Mouse (Mus musculus) heart, embryonic 11.5 days (tissue): ENCODE measurements at regions not wholly inside any gene's neighbourhood (a gene's known extent, or its start where the extent isn't known, plus 50 kb on each side); places are given as distances from the start of the nearest gene placed in this dataset.

Experiments used
- ATAC-seq: fragments of 200-750 bp; cut with Nextera tagmentation; replicated peaks from 2 replicates; pipeline ENCODE4 v1.8.0; 2017; ENCODE audit warnings: moderate library complexity; ENCODE audit not compliant: insufficient number of reproducible peaks, low FRiP score, low TSS enrichment
- H3K27ac ChIP-seq: fragments of 300-500 bp; sonication (generic); 2 replicates; pipeline ENCODE4 v1.5.1; 2014; ENCODE audit warnings: mild to moderate bottlenecking, low read depth, low read length
- H3K27me3 ChIP-seq: fragments of 300-500 bp; sonication (generic); 2 replicates; pipeline ENCODE4 v1.6.1; 2014; ENCODE audit warnings: mild to moderate bottlenecking, low read length, mixed read lengths; ENCODE audit not compliant: control insufficient read depth, insufficient read depth
- H3K36me3 ChIP-seq: fragments of 300-500 bp; sonication (generic); 2 replicates; pipeline ENCODE4 v1.6.1; 2014; ENCODE audit warnings: mild to moderate bottlenecking, low read length, moderate library complexity, mixed read lengths; ENCODE audit not compliant: control insufficient read depth, insufficient read depth
- H3K4me1 ChIP-seq: fragments of 300-500 bp; sonication (generic); 2 replicates; pipeline ENCODE4 v1.6.1; 2014; ENCODE audit warnings: low read length; ENCODE audit not compliant: control insufficient read depth, insufficient read depth
- H3K4me2 ChIP-seq: fragments of 300-500 bp; sonication (generic); 2 replicates; pipeline ENCODE4 v1.6.1; 2014; ENCODE audit warnings: mild to moderate bottlenecking, moderate library complexity
- H3K4me3 ChIP-seq: fragments of 300-500 bp; sonication (generic); 2 replicates; pipeline ENCODE4 v1.5.1; 2014; ENCODE audit warnings: low read depth, low read length
- H3K9ac ChIP-seq: fragments of 300-500 bp; sonication (generic); 2 replicates; pipeline ENCODE4 v1.6.1; 2014; ENCODE audit warnings: mild to moderate bottlenecking, low read depth, low read length, moderate library complexity
- H3K9me3 ChIP-seq: fragments of 300-500 bp; sonication (generic); replicated peaks from 2 replicates; pipeline ENCODE4 v1.6.1; 2016; ENCODE audit warnings: low read length; ENCODE audit not compliant: control insufficient read depth
- WGBS: fragments of 180-500 bp; shearing (Covaris S2); extraction: QIAGEN DNeasy Blood & Tissue Kit; methylation state at CpG from one replicate; pipeline ENCODE4 v1.1.7; 2014; ENCODE audit not compliant: insufficient replicate concordance; 5-methylcytosine and 5-hydroxymethylcytosine counted together

DNA sequence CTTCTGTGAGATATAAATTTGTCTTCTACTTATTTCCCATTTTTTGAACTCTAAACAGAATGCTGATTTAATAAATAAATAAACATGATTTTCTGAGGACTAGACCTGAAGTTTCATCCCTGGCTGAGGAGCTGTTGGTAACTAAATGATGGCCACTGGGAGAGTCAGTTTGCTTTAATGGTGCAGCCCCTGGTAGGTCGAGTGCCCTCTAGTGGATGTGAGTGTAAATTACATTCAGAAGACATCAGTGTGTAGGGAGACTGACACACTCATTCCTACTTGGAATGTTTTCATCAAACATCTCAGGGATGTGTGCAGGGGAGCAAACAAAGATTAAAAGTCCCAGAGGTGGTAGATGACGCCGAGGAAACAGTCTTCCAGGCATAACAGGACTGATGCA lies 281.2 kb upstream of the Rasgrp1 start:
- Histone ChIP-seq H3K9ac (no peak overlapping the region), H3K27ac (no peak overlapping the region), H3K27me3 (no peaks in the 10 kb centered on the region), H3K9me3 (no peaks in the 10 kb centered on the region), H3K4me1 (no peaks in the 10 kb centered on the region), H3K4me3 (no peak overlapping the region), H3K36me3 (no peaks in the 10 kb centered on the region), H3K4me2 (no peak overlapping the region)
- 43% methylated on average over 3 of the region's 3 CpGs for WGBS
- ATAC-seq: no peak

DNA sequence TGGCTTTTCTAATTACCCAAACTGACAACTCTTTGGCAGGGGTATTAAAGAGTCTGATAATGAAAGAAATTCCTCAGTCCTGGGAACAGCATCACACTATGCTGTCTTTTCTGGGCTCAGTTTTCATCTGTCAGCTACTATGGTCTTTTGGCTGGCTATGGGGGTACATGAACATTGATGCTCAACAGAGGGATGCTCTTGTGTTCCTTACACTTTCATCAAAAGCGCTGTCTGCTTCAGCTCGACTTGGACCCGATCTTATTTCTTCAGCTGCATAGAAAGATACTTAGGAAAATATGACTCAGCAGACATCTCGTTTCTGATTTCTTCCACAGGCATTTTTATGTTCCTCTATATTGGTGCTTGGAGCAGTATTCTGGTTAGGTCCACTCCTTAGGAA lies 292.1 kb upstream of the Rasgrp1 start:
- Histone ChIP-seq H3K36me3 (no peaks in the 10 kb centered on the region), H3K9ac (no peak overlapping the region), H3K27me3 (no peaks in the 10 kb centered on the region), H3K9me3 (no peaks in the 10 kb centered on the region), H3K27ac (no peak overlapping the region), H3K4me2 (no peak overlapping the region), H3K4me1 (no peaks in the 10 kb centered on the region), H3K4me3 (no peak overlapping the region)
- WGBS: 66% methylated on average over 4 of the region's 4 CpGs
- no peak for ATAC-seq

DNA sequence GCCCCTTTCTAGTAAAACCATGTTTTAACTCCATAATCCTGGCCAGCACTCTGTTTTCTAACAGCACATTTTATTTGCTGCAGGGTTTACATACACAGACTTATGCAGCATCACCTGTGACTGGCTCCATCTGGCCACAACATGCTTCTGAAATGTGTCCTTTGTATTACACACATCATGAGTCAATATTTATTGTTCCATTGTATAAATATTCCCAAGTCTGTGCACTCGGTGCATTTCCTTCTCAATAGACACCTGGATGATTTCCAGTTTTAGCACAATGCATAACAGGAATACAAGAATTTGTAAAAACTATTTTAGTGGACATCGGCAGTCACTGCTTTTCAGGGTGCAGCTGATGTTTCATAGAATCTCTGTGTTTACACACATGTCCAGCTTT lies 294.6 kb upstream of the Rasgrp1 start:
- H3K9ac ChIP-seq: no peak overlapping the region
- no peak overlapping the region for H3K4me3 ChIP-seq
- H3K4me2 ChIP-seq: no peak overlapping the region
- no peak overlapping the region for H3K27ac ChIP-seq
- WGBS: 70% methylated on average over 2 of the region's 2 CpGs
- H3K4me1 ChIP-seq: no peaks in the 10 kb centered on the region
- H3K27me3 ChIP-seq: no peaks in the 10 kb centered on the region
- H3K36me3 ChIP-seq: no peaks in the 10 kb centered on the region
- H3K9me3 ChIP-seq: no peaks in the 10 kb centered on the region
- no peak for ATAC-seq

DNA sequence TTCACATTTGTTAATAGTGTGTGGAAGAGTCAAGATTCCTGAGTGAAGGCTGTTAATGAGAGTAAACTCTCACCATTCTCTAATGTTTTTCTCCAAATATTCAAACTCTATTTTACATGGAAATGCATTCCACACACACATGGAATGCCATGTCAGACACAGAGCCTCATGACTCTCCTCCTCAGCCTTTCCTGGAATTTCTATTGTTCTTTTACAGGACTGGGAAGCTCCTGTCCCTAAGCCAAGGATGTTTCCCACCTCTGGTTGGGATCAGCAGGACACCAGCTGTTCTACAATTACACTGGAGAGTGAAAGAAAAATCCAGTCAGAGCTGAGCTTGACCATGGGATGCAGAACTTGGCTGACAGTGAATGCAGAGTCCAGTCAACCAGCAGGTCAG lies 309.3 kb upstream of the Rasgrp1 start:
- peaks cover 9% of the 10 kb centered on the region for H3K4me1 ChIP-seq
- H3K4me3 ChIP-seq: no peak overlapping the region
- H3K36me3 ChIP-seq: no peaks in the 10 kb centered on the region
- H3K4me2 ChIP-seq: no peak overlapping the region
- no peaks in the 10 kb centered on the region for H3K9me3 ChIP-seq
- ATAC-seq: no peak
- H3K27me3 ChIP-seq: no peaks in the 10 kb centered on the region
- no peak overlapping the region for H3K27ac ChIP-seq
- no peak overlapping the region for H3K9ac ChIP-seq

DNA sequence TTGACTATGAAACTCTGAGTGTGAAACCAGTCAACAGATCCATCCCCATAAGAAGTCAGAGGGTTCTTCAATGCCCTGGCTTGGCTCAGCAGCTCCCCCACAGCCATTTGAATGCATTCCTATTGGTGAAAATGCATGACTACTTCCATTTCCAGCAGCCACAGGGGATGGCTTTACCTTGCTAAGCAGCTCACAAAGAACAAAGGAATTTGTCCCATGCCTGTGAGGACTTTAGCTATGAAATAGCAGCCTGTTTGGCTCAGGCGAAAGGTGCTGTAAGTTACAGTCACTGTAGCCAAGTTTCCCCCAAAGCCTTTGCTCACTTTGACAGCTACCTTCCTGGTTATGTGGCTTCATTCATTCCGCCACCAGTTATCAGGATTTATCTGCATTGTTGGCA lies 309.8 kb upstream of the Rasgrp1 start:
- Histone ChIP-seq H3K4me1 (peaks cover 9% of the 10 kb centered on the region), H3K9me3 (no peaks in the 10 kb centered on the region), H3K4me3 (no peak overlapping the region), H3K27me3 (no peaks in the 10 kb centered on the region), H3K9ac (no peak overlapping the region), H3K36me3 (no peaks in the 10 kb centered on the region), H3K27ac (no peak overlapping the region), H3K4me2 (no peak overlapping the region; the same call in 1 of the 2 replicates)
- WGBS: 26% methylated on average over 2 of the region's 2 CpGs
- ATAC-seq: no peak

DNA sequence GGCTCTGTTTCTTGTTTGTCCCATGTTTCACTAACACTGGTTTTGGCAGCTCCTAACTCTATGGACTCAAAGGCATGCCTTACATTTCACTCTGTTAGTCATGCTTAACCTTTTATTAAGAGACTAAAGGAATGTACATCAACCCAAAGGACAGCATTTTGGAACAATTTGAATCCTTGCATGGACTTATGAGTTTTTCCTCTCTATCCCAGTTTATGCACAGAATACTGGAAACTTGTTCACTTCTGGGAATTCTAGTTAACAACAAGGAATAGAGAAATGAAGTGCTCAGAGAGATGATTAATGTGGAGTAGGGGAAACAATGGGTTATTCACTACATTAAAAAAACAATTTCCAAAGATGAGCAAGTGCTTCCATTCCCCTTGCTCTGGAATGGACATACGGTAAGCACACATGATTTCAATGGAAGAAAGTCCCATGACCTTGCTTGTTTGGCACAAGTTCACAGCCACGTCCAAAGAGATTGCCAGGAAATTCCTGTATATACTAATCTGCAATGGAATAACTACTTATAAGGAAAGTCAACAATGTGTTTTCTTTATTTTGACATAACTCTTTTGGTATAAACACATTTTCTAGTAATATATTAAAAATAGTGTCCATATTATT lies 313.9 kb upstream of the Rasgrp1 start:
- 66% methylated on average over 2 of the region's 2 CpGs for WGBS
- Histone ChIP-seq H3K9me3 (no peaks in the 10 kb centered on the region), H3K9ac (no peak overlapping the region), H3K27ac (no peak overlapping the region), H3K4me2 (no peak overlapping the region), H3K4me3 (no peak overlapping the region), H3K4me1 (peaks cover 9% of the 10 kb centered on the region), H3K36me3 (no peaks in the 10 kb centered on the region), H3K27me3 (no peaks in the 10 kb centered on the region)
- ATAC-seq: no peak

DNA sequence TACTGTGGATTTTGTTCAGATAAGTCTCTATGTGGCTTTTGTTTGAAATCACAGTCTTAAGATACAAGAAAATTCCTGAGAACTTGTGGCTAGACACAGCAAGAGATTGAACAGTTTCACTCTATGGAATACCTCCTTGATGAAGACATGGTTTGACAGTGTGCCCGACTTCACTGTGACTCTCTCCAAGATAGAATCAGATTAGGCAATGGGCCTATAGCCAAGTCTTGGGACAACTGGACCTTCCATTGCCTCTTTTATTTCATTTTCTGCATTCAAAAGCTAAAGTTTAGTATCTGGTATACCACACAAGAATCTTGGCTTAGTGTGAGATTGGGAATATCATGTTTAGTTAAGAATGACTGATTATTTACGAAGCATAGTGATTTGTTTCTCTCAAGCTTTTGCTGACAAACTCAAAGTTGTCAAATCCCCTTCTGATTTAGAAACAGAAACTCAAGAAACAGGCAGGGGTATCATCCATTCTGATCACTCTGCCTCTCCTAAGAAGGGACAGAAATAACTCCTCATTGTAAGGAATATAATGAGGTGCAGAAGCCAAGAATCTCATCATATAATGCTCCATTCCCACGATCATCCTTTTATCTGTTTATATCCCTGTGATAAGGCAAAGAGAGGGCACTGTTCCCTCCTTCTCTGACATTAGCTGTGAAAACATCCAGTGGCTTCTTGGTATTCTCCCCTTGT lies 317.6 kb upstream of the Rasgrp1 start:
- Histone ChIP-seq H3K4me2 (no peak overlapping the region), H3K4me1 (no peaks in the 10 kb centered on the region), H3K9me3 (no peaks in the 10 kb centered on the region), H3K9ac (no peak overlapping the region), H3K27ac (no peak overlapping the region), H3K4me3 (no peak overlapping the region), H3K27me3 (no peaks in the 10 kb centered on the region), H3K36me3 (no peaks in the 10 kb centered on the region)
- ATAC-seq: no peak
- 72% methylated on average over 3 of the region's 3 CpGs for WGBS

DNA sequence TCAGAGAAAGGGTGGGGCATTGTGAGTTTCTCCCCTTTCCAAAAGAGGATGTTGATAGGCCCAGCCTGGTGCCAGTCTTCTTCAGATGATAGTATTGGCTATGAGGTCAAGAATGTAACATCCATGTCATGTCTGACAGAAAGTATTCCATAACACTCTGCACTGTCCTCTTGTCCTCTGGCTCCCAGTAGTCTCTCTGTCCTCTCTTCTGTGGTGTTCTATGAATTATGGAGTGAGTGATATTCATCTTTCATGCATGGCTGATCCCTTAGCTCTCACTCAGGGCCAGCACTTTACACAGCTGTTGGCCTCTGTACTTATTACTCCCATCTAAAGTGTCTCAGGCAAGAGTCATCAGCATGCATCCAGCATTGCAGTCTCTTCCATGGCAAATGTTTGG lies 319.9 kb upstream of the Rasgrp1 start:
- no peaks in the 10 kb centered on the region for H3K4me1 ChIP-seq
- no peaks in the 10 kb centered on the region for H3K9me3 ChIP-seq
- H3K36me3 ChIP-seq: no peaks in the 10 kb centered on the region
- no peak overlapping the region for H3K9ac ChIP-seq
- no peaks in the 10 kb centered on the region for H3K27me3 ChIP-seq
- no peak overlapping the region for H3K4me3 ChIP-seq
- H3K4me2 ChIP-seq: no peak overlapping the region
- ATAC-seq: no peak
- no peak overlapping the region for H3K27ac ChIP-seq

DNA sequence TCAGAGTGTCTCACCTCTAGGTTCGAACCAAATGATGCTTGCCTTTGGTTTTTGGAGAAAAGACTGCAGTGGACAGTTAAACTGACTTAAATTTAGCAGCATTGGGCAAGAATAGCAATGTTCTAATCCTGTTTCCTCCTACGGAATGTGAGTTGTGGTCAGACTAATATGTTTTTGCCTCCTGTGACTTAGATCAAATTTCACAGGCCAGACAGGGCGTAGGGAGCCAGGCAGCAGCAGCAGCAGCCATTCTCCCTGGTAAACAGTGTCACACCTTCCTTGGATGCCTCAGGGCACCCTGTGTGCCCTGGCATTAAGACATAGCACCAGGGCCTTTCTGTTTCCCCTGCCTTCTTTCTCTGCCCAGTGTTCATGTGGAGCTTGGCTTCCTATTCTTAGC lies 323.7 kb upstream of the Rasgrp1 start:
- no peak for ATAC-seq
- Histone ChIP-seq H3K9ac (no peak overlapping the region), H3K27ac (no peak overlapping the region), H3K9me3 (no peaks in the 10 kb centered on the region), H3K36me3 (no peaks in the 10 kb centered on the region), H3K4me3 (no peak overlapping the region), H3K4me1 (no peaks in the 10 kb centered on the region), H3K27me3 (no peaks in the 10 kb centered on the region), H3K4me2 (no peak overlapping the region)
- WGBS: 59% methylated on average over 3 of the region's 3 CpGs
